Mouse (Mus musculus): Measurements from ENCODE around the gene Trappc6b. TPM values are rescaled to one million over a fixed set of nuclear protein-coding genes. Genes with fewer than 3 reads are reported as not detected.

Trappc6b gene
- polyA plus RNA-seq, 1 experiment from 2014 or later: 49.6 TPM

DNA sequence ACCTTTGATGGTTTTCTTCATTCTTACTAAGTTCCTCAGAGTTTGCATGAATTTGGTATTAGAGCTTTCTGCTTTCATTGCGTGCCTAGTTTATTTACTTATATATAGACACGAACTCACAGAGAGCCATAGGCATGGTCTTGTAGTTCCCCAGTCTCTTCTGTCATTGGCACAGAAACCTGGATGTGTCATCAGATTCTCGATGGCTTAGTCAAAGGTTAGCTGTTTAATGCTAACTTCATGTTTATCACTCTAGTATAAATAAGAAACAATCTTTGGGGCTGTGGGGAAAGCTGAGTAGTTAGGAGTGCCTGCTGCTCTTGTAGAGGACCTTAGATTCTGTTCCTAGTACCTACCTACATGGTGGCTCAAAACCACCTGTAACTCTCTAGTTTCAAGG, 15.7 kb upstream of the Trappc6b start:
- Histone ChIP-seq H3K4me2 (ENCODE audit: low read depth, low read length) (no peak overlapping the region), H3K9me3 (ENCODE audit: low read length) (no peaks in the 10 kb centered on the region), H3K27ac (ENCODE audit: low read depth) (no peak overlapping the region), H3K4me3 (ENCODE audit: low read depth, low read length) (no peak overlapping the region), H3K9ac (replicated peaks) (no peak overlapping the region), H3K4me1 (ENCODE audit: insufficient read depth) (no peaks in the 10 kb centered on the region), H3K27me3 (ENCODE audit: insufficient read depth, low read length) (no peaks in the 10 kb centered on the region), H3K36me3 (replicated peaks; ENCODE audit: insufficient read depth, low read length) (peaks cover 14% of the 10 kb centered on the region)
- no peak for TF ChIP-seq CTCF (IDR thresholded peaks at IDR 0.05; ENCODE audit: low read depth)
- TF ChIP-seq EP300 (IDR thresholded peaks at IDR 0.05; ENCODE audit: low read depth): no peak
- DNase-seq (no peak), ATAC-seq (no peak)
- WGBS (ENCODE audit: insufficient replicate concordance): 75% methylated on average over 3 of the region's 3 CpGs

DNA sequence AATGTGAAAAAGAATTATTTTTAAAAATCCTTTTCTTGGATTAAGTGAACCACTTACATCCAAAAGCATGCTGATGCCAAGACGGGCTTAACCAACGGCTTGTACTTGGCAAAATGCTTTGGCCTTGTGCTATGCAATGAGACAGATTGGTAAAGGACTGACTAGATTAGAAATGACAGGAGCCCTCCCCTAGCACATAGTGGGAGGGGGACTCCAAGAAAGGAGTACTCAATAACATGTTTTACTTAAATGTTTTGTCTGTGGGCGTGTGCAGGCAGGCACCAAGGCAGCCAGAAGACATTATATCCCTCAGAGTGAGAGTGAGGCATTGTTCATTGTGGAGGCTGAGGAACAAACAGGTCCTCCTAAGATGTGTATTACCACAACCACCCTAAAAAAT, 12.8 kb upstream of the Trappc6b start:
- TF ChIP-seq EP300 (IDR thresholded peaks at IDR 0.05; ENCODE audit: low read depth) (no peak), CTCF (IDR thresholded peaks at IDR 0.05; ENCODE audit: low read depth) (no peak)
- ATAC-seq: no peak
- no peaks in the 10 kb centered on the region for H3K9me3 ChIP-seq (ENCODE audit: low read length)

DNA sequence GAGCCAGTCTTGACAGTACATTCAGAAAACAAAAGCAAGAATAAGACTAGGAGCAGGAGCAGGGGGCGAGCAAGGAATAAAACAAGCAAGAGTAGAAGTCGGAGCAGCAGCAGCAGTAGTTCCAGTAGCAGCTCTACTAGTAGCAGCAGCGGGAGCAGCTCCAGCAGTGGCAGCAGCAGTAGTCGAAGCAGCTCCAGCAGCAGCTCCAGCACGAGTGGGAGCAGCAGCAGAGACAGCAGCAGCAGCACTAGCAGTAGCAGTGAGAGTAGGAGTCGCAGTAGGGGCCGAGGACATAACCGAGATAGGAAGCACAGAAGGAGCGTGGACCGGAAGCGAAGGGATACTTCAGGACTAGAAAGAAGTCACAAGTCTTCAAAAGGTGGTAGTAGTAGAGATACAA, 11.0 kb upstream of the Trappc6b start:
- TF ChIP-seq EP300 (IDR thresholded peaks at IDR 0.05; ENCODE audit: low read depth) (no peak), CTCF (IDR thresholded peaks at IDR 0.05; ENCODE audit: low read depth) (no peak)
- H3K27me3 ChIP-seq (ENCODE audit: insufficient read depth, low read length): no peaks in the 10 kb centered on the region
- no peaks in the 10 kb centered on the region for H3K9me3 ChIP-seq (ENCODE audit: low read length)
- ATAC-seq (no peak), DNase-seq (no peak)
- no peaks in the 10 kb centered on the region; the same call in 1 of the 2 replicates for H3K4me1 ChIP-seq (ENCODE audit: insufficient read depth)
- H3K9ac ChIP-seq (replicated peaks): no peak overlapping the region
- H3K4me2 ChIP-seq (ENCODE audit: low read depth, low read length): no peak overlapping the region
- H3K27ac ChIP-seq (ENCODE audit: low read depth): no peak overlapping the region
- peaks cover 51% of the 10 kb centered on the region for H3K36me3 ChIP-seq (replicated peaks; ENCODE audit: insufficient read depth, low read length)
- WGBS (ENCODE audit: insufficient replicate concordance): 88% methylated on average over 11 of the region's 11 CpGs
- H3K4me3 ChIP-seq (ENCODE audit: low read depth, low read length): no peak overlapping the region

More for the DNA sequence above, 12.8 kb upstream of the Trappc6b start:
- DNase-seq: no peak
- Histone ChIP-seq H3K4me3 (ENCODE audit: low read depth, low read length) (no peak overlapping the region), H3K4me1 (ENCODE audit: insufficient read depth) (no peaks in the 10 kb centered on the region), H3K27me3 (ENCODE audit: insufficient read depth, low read length) (no peaks in the 10 kb centered on the region), H3K36me3 (replicated peaks; ENCODE audit: insufficient read depth, low read length) (peaks cover 41% of the 10 kb centered on the region), H3K27ac (ENCODE audit: low read depth) (no peak overlapping the region), H3K9ac (replicated peaks) (no peak overlapping the region), H3K4me2 (ENCODE audit: low read depth, low read length) (no peak overlapping the region)
- WGBS (ENCODE audit: insufficient replicate concordance): 86% methylated on average over 3 of the region's 3 CpGs

DNA sequence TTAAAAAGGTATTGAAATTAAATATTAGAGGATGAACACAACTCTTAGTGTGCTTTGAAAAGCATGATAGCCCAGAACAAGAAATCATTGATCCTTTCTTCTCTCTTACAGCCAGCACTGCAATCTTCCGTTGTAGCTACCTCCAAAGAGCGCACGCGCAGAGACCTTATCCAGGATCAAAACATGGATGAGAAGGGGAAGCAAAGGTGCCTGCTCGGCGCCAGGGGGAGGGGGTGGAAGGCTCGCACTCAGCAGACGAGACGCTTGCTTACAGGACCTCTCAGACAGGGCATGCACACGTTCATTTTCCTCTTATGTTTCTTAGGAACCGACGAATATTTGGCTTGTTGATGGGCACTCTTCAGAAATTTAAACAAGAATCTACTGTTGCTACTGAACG, 7.5 kb upstream of the Trappc6b start:
- Histone ChIP-seq H3K9ac (replicated peaks) (no peak overlapping the region), H3K36me3 (replicated peaks; ENCODE audit: insufficient read depth, low read length) (peaks cover 48% of the 10 kb centered on the region), H3K4me1 (ENCODE audit: insufficient read depth) (peaks cover 5% of the 10 kb centered on the region), H3K9me3 (ENCODE audit: low read length) (no peaks in the 10 kb centered on the region), H3K27me3 (ENCODE audit: insufficient read depth, low read length) (no peaks in the 10 kb centered on the region), H3K4me2 (ENCODE audit: low read depth, low read length) (no peak overlapping the region), H3K4me3 (ENCODE audit: low read depth, low read length) (no peak overlapping the region), H3K27ac (ENCODE audit: low read depth) (no peak overlapping the region)
- ATAC-seq: no peak
- DNase-seq: no peak
- no peak for TF ChIP-seq CTCF (IDR thresholded peaks at IDR 0.05; ENCODE audit: low read depth)
- TF ChIP-seq EP300 (IDR thresholded peaks at IDR 0.05; ENCODE audit: low read depth): no peak
- WGBS (ENCODE audit: insufficient replicate concordance): 92% methylated on average over 13 of the region's 13 CpGs

DNA sequence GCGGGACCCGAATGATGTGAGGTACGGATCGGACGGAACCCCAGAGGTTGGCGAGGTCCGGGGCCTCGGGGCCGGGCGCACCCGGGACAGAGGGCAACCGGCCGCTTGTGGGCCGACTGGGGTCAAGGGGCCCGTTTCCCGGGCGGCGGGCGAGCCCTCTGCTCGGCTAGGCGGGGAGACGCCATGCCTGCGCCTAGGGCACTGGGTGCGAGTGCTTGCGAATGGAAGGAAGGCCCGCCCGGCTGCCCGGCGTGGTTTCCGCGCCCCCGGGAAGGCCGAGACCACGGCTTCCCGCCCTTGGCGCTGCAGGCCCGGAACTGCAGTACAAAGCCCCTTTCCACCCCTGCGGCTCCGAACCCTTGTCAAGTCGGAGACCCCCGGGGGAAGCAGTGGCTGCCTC, 5.8 kb upstream of the Trappc6b start:
- Histone ChIP-seq H3K4me2 (ENCODE audit: low read depth, low read length) (peak overlapping the region; percentile 75), H3K27ac (ENCODE audit: low read depth) (peak overlapping the region; percentile 88), H3K36me3 (replicated peaks; ENCODE audit: insufficient read depth, low read length) (peaks cover 37% of the 10 kb centered on the region), H3K9me3 (ENCODE audit: low read length) (no peaks in the 10 kb centered on the region), H3K9ac (replicated peaks) (peak overlapping the region; percentile 99), H3K27me3 (ENCODE audit: insufficient read depth, low read length) (no peaks in the 10 kb centered on the region), H3K4me1 (ENCODE audit: insufficient read depth) (peaks cover 5% of the 10 kb centered on the region), H3K4me3 (ENCODE audit: low read depth, low read length) (peak overlapping the region; percentile 92)
- under 1% methylated on average over 41 of the region's 41 CpGs for WGBS (ENCODE audit: insufficient replicate concordance)
- DNase-seq (no peak), ATAC-seq (peak; percentile 41)
- TF ChIP-seq EP300 (IDR thresholded peaks at IDR 0.05; ENCODE audit: low read depth): no peak

DNA sequence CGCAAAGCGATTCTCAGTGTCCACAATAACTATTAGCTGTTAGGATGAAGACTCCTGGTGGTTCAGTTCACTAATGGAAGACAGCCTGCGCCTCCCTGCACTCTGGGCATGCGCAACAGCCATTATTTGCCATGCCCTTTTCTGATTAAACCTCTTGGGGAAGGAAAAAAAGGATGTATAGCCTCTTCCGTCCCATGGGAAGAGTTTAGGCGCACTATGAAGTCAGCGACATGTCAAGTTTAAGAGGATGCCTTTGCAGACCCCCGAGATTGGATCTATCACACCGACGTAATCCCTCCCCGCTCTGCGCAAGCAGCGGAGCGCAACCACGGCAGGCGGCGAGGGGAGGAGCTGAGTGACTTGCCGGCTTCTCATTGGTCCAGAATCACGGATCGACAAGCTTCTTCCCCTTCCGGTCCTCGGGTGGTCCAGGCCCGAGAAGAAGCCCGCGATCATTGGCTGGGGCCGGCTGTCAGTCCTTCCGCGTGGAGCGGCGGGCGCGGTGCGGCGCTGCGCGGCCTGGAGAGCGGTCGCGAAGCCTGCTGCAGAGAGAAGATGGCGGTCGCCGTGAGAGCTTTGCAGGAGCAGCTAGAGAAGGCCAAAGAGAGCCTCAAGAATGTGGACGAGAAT, 5.3 kb upstream of the Trappc6b start, which contains the start of gene Pnn:
Pnn (plus strand) TSS at position 437 of the 630 bp plus-strand sequence.
- ATAC-seq (peak; percentile 99), DNase-seq (peak; percentile 96)
- H3K36me3 ChIP-seq (replicated peaks; ENCODE audit: insufficient read depth, low read length): peaks cover 33% of the 10 kb centered on the region
- H3K27me3 ChIP-seq (ENCODE audit: insufficient read depth, low read length): no peaks in the 10 kb centered on the region
- peak within 1 kb of the TSS; percentile 99 for H3K9ac ChIP-seq (replicated peaks)
- WGBS (ENCODE audit: insufficient replicate concordance): under 1% methylated on average over 43 of the region's 43 CpGs
- H3K4me2 ChIP-seq (ENCODE audit: low read depth, low read length): peak within 1 kb of the TSS; percentile 75
- peak within 1 kb of the TSS; percentile 88 for H3K27ac ChIP-seq (ENCODE audit: low read depth)
- H3K4me1 ChIP-seq (ENCODE audit: insufficient read depth): peaks cover 5% of the 10 kb centered on the region
- H3K9me3 ChIP-seq (ENCODE audit: low read length): no peaks in the 10 kb centered on the region
- H3K4me3 ChIP-seq (ENCODE audit: low read depth, low read length): peak within 1 kb of the TSS; percentile 92
- peak; percentile 31 for TF ChIP-seq CTCF (IDR thresholded peaks at IDR 0.05; ENCODE audit: low read depth)
- no peak for TF ChIP-seq EP300 (IDR thresholded peaks at IDR 0.05; ENCODE audit: low read depth)
